Mouse (Mus musculus) right cerebral cortex, postnatal 25 days (tissue): ENCODE data around the gene Acaca.
"Not testable (repeated sequence)": the region's sequence is repeated elsewhere in the genome, so short reads cannot be mapped to it uniquely, and the experiment has no call there.

Experiments
- DNase-seq: peaks from one replicate; pipeline ENCODE4 v3.0.0; 2022

Acaca gene

DNA sequence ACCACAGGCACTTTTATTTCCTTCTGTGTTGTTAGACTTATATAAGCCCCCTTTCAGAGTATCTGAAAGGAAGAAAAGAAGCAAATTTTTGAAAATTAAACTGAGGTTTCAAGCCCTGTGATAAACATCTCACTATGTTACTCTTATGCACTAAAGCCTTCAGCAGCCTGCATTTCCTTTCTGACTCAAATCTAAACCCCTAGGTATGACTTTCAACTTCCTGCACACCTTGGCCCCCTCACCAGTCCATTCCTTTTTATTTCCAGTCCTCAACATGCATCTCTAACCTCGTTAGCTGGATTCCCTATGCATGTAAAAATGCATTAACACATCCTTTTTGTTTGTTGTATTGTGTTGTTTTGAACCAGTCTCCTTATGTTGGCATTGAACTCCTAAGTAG, 123.0 kb downstream of the Acaca start:
- no peak for DNase-seq

DNA sequence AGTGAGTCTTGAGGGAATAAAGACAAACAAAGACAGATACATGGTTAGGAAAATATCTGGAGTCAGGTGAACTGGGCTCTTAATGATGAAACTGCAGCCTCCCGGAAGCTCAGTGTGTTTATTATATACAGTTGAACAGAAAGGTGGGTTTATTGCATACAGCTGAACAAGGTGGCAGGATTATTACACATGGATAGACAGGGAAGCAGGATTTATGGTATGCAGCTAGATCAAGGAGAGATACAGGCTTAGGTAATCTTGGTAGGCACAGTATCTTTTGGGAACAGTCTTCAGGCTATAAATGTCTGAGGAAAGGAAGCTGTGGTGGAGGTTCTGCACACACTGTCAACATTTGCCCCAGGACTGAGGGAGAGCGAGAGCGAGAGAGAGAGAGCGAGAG, 126.4 kb downstream of the Acaca start:
- DNase-seq, result no peak

DNA sequence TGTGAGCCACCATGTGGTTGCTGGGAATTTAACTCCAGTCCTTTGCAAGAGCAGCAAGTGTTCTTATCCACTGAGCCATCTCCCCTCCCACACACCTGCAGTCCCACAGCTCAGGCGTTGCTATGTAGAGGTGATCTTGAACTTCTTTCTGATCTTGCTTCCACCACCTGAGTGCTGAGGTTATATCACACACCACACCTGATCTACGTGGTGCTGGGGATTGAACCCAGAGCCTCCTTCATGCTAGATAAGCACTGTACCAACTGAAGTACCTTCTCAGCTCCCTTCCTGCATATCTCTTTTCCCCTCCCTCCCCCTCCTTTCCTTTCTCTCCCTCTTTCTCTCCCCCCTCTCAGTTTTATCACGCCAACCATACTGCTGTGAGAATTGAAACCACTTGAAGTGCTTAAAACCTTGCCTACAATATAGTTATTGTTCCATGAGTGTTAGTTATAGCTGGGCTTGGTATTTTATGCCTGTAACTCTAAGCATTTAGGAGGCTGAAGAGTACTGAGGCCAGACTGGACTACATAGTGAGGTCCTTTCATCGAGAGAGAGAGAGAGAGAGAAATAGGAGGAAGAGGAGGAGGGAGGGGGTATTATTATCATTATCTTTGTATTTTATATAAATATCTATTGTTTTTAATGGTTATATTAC, 128.7 kb downstream of the Acaca start:
- DNase-seq, result no peak

DNA sequence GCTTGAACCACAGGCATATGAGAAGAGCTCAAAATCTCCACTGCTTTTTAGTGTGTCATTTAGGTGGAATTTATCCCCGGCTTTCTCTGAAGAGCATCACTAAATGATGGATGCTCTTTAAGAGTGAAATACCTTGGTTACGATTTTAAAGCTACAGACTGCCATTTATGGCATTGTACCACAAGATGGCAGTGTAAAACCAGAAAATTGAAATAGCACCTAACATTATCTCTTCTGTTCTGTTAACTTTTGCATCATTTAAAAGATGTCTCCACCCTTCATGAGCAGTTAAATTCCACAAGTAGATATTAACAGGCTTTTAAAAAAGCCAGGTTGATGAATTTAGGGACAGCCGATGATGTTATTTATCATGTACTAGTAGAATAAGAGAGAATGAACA, 135.0 kb downstream of the Acaca start:
- DNase-seq, result no peak

DNA sequence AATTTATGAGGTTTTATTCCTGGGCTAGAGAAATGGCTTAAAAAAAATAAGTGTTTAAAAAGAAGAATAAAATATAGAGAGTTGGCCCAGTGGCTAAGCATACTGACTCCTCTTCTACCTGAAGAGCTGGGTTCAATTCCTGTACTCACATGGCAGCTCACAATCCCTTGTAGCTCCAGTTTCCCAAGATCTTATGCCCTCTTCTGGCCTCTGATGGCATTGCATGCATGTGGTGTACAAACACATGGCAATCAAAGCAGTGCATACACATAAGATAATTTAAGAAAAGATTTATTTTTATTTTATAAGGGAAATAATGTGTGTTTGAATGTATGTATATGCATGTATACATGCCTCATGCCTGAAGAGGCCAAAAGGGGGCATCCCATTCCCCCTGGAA, 138.6 kb downstream of the Acaca start:
- no peak for DNase-seq

DNA sequence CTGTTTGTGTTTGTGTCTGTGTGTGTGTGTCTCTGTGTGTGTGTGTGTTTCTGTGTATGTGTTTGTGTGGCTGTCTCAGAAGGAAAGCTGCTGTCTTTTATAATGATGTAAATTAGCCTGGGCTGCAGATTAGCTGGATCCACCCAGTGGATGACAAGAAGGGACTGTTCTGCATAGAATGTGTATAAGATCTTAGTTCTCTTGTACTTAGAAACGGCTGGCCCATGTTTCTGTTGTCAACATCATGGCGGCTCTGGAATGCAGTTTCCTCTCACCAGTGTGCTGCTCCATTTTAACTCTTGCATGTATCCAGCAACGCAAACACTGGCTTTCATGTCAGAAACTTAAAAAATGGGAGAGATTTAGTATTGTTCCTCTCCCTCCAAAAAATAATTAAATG, 141.0 kb downstream of the Acaca start:
- DNase-seq, result no peak

DNA sequence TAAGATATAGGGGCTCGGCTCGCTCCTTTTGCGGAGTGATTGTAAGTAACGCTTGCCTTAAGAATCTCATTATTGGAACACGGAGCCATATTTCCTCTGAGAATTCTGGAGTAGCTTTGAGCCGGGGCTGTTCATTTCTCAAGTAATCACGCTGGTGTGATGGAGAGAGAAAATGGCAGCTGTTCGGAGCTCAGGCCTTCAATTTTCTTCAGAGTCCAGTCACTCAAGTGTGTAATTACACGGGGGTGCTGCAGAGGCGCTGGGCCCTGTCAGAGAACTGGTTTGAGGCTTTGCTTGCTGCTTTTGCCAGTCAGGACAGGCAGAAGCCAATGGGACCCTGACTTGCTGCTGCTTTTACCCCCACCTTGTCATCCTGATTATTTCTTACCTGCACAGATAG, 142.5 kb downstream of the Acaca start:
- no peak for DNase-seq

DNA sequence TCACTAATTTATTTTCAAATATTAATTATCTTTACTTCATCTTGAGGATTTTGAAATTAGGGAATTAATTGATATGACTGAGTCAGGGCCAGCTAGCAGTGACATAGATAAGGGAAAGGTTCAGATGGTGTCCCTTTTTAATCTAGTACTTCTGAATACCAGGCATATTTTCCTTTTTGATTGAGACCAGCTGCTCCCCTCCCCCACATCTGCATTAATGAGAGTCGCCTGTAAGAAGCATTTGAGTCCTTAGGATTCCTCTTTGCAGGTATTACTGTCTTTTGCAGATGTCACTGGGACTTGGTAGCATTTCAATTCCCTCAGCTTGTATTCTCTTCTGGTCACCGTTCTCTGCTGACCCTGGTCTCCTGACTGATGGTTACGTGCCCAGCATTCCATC, 143.1 kb downstream of the Acaca start:
- DNase-seq, result no peak

DNA sequence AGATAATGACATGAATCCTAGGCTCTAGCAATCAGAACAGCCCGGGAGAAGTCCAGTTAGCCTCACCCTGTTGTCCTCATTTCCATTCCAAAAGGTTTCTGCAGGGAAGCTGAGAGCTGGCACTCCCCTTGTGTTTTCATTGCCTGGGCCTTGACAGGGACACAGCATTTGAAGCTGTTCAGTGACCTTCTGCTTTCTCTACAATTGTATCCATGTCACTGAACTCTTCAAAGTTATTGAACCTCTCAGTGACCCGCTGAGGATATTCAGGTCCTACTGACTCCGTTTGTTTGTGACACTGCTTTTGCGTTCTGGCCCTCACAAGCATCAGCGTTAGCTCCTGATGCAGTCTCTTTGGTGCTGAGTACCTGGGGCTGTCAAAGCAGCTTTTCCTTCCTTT, 147.5 kb downstream of the Acaca start:
- no peak for DNase-seq

DNA sequence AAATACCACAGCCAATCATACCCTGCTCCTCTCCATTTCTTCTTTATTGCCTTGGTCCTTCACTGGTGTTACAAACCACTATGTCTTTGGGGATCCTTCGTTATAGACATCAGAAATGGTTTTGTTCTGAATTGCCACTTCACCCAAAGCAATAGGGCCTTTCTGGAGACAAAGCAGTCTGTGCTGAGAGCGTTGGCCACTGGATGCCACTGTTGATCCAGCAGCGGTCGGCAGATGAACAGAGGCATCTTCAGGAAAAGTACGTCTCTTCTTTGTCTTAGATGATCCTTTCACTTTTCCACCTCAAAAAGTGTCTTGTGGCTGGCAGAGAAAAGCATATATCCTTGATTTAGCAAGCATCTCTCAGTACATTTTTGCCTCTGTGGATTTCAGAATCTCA, 151.8 kb downstream of the Acaca start:
- peak; percentile 12 for DNase-seq

DNA sequence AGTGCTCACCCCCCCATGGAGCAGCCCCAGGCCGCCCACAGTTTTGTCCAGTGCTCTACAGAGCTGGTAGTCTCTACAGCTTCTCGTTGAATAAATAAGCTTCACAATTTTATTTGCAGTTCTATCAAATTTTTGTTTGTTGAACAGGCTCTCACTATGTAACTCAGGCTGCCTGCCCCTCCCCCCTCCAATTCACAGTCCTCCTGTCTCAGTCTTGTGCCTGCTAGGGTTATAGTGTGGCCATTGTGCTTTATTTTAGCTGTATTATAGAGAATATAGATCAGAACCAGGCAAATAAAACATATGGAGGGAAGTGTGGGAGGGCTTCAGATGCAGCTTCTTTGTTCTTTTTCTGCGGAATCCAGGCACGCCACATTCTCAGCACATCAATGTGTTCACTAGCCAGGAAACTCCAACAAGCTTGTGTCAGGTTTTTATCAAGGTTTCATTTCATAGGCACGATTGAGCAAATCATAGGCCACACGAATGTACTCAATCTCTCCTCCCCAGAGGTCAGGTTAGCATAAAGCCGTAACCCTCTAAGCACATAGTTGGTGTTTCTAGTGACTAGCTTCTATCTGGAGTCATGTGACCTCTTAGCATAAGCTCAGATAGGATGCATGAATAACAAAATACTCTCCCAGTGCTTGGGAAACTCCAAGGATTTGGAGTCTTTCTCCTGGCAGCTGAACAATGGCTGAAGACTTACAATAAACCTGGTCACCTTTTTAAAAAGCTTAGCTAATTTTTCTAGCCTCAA, 153.7 kb downstream of the Acaca start:
- DNase-seq, result no peak

DNA sequence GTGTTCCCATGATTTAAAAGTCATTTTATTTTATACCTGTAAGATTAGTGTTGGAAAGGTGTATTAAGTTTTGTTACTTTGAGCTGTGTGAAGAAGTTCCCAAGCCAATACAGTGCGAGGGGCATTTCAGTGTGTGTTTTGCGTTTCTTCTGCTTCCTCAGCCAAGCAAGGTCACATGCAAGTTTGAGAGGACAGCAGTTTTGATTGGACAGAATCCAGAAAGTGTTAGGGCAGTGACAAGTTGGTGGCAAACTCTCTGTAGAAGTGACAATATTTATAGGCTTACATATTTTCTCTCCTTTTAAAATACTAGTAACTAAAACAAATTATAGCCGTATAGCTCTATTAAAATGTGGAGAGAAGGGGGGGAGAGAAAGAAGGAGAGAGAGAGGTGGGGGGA, 161.3 kb downstream of the Acaca start:
- DNase-seq, result no peak

DNA sequence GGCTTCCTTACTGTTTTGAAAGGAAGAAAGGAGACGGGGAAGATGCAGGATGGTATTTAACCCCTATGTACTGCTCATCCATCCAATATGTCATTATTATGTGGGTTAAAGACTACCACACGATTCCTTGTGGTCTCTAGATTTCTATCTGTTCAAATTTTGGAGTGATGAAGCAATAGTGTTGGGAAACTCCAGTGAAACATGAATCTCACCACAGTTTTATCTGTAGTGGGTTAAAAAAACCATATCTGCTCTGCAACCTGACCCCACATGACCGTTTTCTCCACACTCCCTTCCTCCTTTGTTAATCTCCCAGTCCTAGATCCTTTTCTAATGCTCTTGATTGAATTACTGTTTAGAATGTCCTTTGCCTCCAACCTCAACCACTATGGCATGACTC, 163.1 kb downstream of the Acaca start:
- no peak for DNase-seq

DNA sequence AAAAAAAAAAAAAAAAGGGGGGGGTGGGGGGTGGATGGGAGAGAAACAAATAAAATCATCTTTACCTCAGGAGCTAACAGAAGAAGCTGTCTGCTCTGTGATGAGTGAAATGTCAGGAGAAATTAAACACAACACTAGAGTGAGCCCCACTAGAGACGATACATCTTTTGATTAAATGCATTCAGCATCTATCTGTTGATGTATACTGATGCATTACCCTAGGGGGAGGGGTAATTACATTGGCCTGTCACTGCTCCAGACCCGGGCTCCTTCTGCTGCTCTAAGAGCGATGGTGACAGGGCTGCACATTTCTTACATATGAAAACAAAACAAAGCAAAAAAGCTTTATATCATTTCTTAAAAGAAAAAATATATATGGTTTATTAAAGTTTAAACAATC, 163.8 kb downstream of the Acaca start:
- DNase-seq, result no peak

DNA sequence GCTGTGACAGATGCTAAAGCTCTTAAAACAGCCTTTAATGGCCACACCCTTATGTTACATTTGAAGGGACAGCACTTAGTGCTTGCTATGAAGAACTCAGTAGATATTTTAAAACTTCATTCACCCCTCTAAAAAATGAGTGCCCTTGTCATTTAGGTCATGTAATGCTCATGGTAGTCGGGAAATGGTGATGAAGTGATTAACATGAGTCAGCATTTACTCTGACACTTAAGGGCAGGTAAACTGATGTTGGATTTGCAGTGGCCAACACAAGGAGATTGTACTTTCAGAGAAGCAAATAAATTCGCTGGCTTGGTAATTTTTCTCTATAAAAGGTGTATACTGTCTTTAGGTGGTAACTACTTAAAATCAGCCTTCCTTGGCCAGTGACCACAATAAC, 166.9 kb downstream of the Acaca start:
- DNase-seq, result no peak

DNA sequence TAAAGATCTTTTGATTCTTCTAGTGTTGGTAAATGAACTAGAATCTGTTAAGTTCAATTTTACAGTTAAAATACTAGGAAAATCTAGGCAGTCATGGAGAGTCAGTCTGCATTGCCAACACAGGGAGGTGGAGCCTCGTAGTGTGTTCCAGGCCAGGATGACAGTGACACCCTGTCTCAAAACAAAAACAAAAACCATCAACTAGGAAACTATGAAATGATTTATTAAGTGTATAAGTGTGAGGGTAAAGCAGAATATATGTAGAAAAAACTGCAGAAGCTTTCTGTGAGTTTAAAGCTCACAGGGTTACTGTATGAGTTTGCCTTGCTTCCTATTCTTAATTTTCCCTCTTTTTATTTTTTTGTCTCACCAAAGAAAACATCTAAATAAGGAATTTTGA, 176.0 kb downstream of the Acaca start:
- no peak for DNase-seq

DNA sequence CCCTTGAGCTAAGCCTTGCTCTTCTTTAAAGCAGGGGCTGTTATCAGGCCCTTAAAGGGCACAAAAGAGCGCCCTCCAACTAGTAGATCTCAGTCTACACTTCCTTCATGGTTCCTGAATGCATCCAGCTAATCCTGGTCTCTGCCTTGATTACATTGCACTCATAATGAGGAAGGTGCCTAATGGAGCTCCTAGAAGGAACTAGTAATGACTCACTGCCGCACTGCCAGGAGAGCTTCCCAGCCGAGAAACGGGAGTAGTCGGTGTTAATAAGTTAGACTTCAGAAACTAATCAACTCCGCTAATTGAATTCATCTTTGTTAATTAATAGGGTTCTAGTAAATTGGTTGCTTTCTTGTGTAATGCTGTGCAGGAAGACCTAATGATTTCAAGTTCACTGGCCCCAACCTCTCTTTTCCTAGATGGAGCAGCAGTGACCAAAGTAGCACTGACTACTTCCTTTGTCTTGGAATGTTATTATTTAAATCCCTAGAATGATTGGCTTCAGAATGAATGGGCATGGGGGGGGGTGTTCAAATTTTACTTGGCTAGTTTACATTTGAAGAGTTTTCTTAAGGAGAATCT, 176.8 kb downstream of the Acaca start:
- no peak for DNase-seq

DNA sequence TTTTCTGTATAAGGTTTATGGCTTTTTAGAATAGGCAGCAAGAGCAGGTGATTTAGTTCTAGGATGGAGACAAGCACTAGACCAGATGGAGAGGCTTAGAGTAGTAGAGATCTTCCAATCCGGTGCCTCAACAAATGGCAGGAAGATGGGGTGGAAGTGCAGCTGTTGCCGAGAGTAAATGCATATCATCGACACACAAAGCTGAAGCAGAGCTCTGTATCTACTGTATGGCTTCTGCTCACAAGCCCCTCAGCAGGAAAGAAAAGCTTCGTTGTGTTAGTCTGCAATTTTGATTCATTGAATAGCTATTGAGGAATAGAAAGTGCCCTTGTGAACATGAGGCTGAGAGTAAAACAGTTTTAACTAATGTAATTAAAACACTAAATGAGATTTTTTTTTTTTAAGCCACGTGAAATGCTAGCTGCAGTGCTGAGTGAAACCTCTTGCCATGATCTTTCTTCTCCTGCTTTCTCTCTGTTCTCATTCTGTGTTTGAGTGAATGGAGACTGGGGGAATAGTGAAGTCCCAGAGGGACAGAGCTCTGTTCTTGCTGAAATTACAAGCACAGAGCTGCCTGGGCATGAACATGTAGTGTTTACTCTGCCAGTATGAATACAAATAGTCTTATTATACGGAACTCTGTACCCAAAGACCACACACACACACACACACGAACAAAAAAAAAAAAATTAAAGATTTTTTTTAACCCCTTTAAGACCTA, 194.7 kb downstream of the Acaca start:
- DNase-seq, result no peak

DNA sequence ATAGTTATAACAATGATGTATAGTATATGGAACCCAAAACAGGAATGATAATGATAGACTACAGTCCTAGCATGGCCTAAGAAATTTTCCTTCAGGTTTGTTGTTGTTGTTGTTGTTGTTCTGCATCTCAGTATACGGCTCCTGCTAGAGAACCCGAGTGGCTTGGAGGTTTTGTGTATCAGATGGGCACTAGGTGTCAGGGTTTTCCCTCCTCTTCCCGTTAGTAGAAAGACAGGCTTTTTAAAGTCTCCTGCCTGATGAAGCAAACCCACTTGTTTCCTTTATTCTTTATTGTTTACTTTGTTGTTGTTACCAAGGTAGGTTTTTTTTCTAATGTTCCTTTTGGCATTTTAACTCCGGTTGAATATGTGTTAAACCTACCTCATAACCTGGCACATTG, 197.6 kb downstream of the Acaca start:
- DNase-seq, result no peak

DNA sequence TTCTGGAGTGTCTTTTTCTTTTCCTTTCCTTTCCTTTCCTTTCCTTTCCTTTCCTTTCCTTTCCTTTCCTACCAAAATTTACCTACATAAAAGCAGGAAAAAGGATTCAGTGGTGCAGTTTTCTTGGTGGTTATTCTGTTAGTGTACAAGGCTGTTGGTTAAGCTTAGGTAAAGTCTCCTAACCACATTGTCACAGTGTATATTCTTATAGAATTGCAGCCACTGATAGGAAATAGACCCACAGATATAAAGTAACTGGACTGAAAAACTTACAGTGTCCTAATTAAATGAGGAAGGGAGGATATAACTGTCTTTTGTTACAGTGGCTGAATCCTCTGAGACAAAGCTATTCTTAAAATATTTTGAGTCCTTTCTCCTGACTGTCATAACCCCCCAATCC, 202.9 kb downstream of the Acaca start:
- DNase-seq, result no peak

DNA sequence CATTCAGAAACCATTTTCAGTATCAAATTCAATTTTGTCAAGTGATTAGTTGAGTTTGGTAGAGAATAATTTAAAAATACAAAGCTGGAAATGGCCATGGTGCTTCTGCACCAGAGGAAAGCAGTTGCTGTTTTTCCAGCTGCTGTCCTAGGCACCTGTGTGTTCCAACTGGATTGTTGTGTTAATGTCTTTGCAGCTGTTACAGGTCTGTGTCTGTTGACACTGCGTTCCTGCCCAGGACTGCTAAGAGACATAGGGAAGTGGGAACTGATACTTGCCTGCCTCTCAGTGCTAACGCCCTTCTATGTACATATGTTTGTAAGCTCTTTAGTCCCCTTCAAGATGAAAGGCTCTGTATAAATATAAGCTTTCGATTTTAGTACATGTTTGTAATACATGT, 203.4 kb downstream of the Acaca start:
- DNase-seq, result no peak

DNA sequence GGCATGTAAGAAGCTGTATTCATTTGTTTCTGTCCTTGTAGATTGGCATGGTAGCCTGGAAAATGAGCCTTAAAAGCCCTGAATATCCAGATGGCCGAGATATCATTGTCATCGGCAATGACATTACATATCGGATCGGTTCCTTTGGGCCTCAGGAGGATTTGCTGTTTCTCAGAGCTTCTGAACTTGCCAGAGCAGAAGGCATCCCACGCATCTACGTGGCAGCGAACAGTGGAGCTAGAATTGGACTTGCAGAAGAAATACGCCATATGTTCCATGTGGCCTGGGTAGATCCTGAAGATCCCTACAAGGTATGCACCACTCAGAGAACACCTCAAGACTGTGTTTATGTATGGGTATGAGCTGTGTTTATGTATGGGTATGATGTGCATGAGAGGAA, 208.8 kb downstream of the Acaca start:
- not testable (repeated sequence) for DNase-seq

DNA sequence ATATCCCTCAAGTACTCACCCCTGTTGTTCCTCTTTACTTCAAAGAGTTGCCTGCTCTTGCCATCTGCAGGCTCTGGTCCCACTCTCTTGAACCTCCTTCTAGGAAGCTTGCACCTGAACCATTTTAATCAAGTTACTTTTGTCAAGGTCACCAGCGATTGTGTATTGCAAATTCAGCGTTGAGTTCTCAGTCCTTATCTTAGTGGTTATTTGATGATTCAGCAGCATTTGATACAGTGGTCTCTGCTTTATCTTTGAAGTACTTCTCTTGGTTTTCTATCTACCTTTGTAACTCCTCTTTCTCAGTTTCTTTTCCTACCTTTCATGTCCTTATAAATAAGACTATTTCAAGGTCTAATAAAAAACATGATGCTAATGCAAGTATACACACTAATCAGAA, 211.2 kb downstream of the Acaca start:
- DNase-seq, result no peak
